Mouse (Mus musculus) T-cell, adult 66 days (primary cell): ENCODE measurements around the gene Glipr1l3. TPM values are rescaled to one million over a fixed set of nuclear protein-coding genes. Genes with fewer than 3 reads are reported as not detected.

ENCODE experiments used
- total RNA-seq, 2 experiments: library from RNA; stranded (reverse); gene quantifications; 3 replicates in 1 of 2; 4 replicates in 1 of 2; pipeline ENCODE4 v1.2.4; 2023

The Glipr1l3 gene
- not detected for total RNA-seq

DNA sequence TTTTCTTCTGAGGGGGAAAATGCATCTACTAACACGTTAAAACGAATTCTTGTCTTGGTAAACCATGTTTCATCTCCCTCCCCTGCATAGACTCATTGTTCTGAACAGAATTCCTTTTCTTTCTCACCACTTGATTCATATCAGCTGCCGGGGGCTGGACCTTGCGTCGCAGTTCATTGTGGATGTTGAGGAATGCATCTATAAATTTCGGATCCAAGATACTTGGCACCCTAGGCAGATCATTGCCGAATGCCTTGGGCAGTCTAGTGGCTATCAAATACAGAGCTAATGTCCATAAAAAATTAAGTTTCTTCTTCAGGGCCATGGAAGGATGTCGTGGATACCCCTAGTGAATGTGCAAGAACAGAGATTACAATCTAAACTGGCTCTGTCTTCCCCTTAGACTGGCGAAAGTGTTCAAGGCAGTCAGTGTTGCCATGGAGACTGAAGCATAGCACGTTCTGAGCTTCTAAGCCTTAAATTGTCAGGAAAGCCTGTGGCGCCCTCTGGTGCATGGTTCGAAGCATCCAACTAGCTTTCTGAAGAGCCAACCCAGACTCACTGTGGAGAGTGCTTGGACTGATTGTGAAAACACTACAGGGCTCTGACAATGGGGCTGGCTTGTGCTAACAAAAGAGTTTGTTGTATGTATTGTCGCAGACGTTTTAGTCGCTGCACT, at the start of gene Glipr1l3:
Glipr1l3 (minus strand) TSS at position 446 of the 679 bp plus-strand sequence.

GRCm38 (mm10) chr10:112163168-112163766, 3.1 kb upstream of the Glipr1l3 start, which contains the start of gene Caps2:
Gene Caps2 (plus strand): TSS chr10:112163621.

Other genes with a start within 250 kb of the Glipr1l3 start
- 10 to 100 TPM; 53.0 to 57.1 TPM for gene Krr1, start 187.7 kb downstream of the Glipr1l3 start, total RNA-seq
- gene Glipr1, start 157.7 kb downstream of the Glipr1l3 start, total RNA-seq, result 10 to 100 TPM; 49.3 to 64.4 TPM
- not detected for gene Glipr1l1, start 100.1 kb downstream of the Glipr1l3 start, total RNA-seq
- gene Glipr1l2, start 77.0 kb downstream of the Glipr1l3 start, total RNA-seq, result not detected
- gene Caps2, start 3.3 kb upstream of the Glipr1l3 start, total RNA-seq, result not detected
- gene Kcnc2, start 110.8 kb upstream of the Glipr1l3 start, total RNA-seq, result not detected